Mouse (Mus musculus): Measurements from ENCODE around the gene Gng13. TPM values are rescaled to one million over a fixed set of nuclear protein-coding genes. Genes with fewer than 3 reads are reported as not detected.

Gng13 gene
- total RNA-seq, 1 experiment from 2014 or later = not detected

DNA sequence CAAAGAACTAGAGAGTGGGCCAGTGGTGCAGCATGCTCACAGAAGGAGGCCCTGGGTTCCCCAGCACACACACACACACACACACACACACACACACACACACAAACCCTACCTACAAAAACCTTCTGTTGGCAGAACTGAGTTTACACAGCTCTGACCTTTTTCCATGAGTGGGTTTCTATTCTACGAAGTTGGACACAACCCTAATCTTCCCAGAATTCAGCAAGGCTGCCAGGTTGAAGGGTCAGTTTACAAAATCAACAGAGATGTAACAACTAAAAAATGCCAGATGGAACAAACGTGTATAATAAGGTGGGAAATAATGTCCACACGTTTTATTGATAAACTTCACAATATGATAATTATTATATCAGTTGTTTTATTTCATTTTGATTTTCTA, 40.7 kb downstream of the Gng13 start:
- no peak for ATAC-seq (replicated peaks in 1 of 2; ENCODE audit: insufficient read depth in 1 of 2, low FRiP score in 2 of 2, low TSS enrichment in 1 of 2, low read depth in 1 of 2, poor library complexity in 2 of 2, severe bottlenecking in 2 of 2)

DNA sequence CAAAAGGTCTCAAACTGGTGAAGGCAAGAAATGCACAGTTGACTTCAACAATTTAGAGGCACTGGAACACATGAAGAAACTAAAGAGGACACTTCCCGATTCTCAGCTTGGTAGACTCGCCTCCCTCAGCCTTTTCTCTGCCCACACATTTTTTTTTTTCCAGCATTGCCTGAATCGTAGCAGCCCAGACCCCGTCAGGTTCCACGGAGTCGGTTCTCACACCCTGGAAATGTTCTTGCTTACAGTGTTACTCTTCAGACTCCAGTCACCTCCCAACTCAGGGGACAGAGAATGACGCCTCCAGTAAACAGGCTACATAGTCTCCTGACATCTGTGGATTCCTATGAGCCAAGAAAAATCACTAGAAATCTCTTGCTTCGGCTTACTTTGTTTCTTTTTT, 43.2 kb downstream of the Gng13 start:
- no peak for ATAC-seq (replicated peaks in 1 of 2; ENCODE audit: insufficient read depth in 1 of 2, low FRiP score in 2 of 2, low TSS enrichment in 1 of 2, low read depth in 1 of 2, poor library complexity in 2 of 2, severe bottlenecking in 2 of 2)

GRCm38 (mm10) chr17:25761561-25761970, 44.6 kb downstream of the Gng13 start:
- ATAC-seq (replicated peaks in 1 of 2; ENCODE audit: insufficient read depth in 1 of 2, low FRiP score in 2 of 2, low TSS enrichment in 1 of 2, low read depth in 1 of 2, poor library complexity in 2 of 2, severe bottlenecking in 2 of 2) = no peak

DNA sequence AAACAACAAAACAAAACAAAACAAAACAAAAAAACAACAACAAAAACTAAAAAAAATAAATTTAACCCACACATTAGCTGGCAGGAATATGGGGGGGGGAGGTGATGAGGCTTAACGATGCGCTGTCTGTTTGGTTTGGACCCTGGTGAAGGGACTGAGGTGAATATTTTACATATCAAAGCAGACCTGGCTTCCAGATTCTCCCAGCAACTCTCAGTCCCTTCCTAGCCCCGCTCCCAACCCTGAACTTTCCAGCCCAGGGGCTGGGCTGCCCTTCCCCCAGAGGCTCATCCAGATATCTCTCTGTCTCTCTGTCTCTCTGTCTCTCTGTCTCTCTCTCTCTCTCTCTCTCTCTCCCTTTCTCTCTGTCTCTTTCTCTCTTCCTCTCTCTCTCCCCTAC, 45.6 kb downstream of the Gng13 start:
- no peak for ATAC-seq (replicated peaks in 1 of 2; ENCODE audit: insufficient read depth in 1 of 2, low FRiP score in 2 of 2, low TSS enrichment in 1 of 2, low read depth in 1 of 2, poor library complexity in 2 of 2, severe bottlenecking in 2 of 2)

DNA sequence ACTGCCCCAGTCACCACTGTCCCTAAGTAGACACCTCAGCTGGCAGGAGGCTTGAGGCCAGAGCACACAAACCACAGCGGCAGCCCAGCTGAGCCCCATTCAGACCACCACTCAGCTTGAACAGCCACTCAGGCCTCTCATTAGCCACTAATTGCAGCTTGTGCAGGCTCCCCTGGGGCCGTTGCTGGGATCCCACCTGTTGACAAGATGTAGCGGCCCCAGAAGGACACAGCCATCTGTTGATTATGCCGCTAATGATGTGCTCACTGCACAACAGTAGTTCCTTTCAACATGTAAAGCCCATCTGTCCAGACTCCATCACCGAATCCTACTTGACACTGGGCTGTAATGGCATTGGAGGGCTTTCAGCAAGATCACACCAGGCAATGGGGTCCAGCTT, 48.9 kb downstream of the Gng13 start:
- ATAC-seq (replicated peaks in 1 of 2; ENCODE audit: insufficient read depth in 1 of 2, low FRiP score in 2 of 2, low TSS enrichment in 1 of 2, low read depth in 1 of 2, poor library complexity in 2 of 2, severe bottlenecking in 2 of 2) = no peak

Other genes with a start within 250 kb of the Gng13 start
- not detected in 2 replicates for gene Sstr5, start 219.9 kb upstream of the Gng13 start, total RNA-seq (2017)
- gene Sox8, start 146.5 kb upstream of the Gng13 start, total RNA-seq (2017) = not detected in 2 replicates
- gene Lmf1, start 138.1 kb upstream of the Gng13 start, total RNA-seq (2017) = 6.7 and 12.1 TPM in 2 replicates
- gene Chtf18, start 10.2 kb downstream of the Gng13 start, total RNA-seq (2017) = 11.9 and 12.8 TPM in 2 replicates
- gene Rpusd1, start 10.5 kb downstream of the Gng13 start, total RNA-seq (2017) = 1.8 and 4.6 TPM in 2 replicates
- not detected in 2 replicates for gene Mslnl, start 18.9 kb downstream of the Gng13 start, total RNA-seq (2017)
- gene Msln, start 37.2 kb downstream of the Gng13 start, total RNA-seq (2017) = not detected in 2 replicates
- gene Narfl, start 56.6 kb downstream of the Gng13 start, total RNA-seq (2017) = 13.4 and 21.5 TPM in 2 replicates
- 18.6 and 42.3 TPM in 2 replicates for gene Haghl, start 68.5 kb downstream of the Gng13 start, total RNA-seq (2017)
- 0.38 TPM in 1 of 2 replicates, not detected in the other for gene Ccdc78, start 69.4 kb downstream of the Gng13 start, total RNA-seq (2017)
- 21.1 and 33.3 TPM in 2 replicates for gene Fam173a, start 75.7 kb downstream of the Gng13 start, total RNA-seq (2017)
- gene AC134908.4, start 78.5 kb downstream of the Gng13 start, total RNA-seq (2017) = not detected in 2 replicates
- gene Metrn, start 80.0 kb downstream of the Gng13 start, total RNA-seq (2017) = 24.9 and 26.5 TPM in 2 replicates
- 0.06 TPM in 1 of 2 replicates, not detected in the other for gene Fbxl16, start 91.9 kb downstream of the Gng13 start, total RNA-seq (2017)
- 16.5 and 17.6 TPM in 2 replicates for gene Wdr24, start 106.5 kb downstream of the Gng13 start, total RNA-seq (2017)
- gene Jmjd8, start 111.7 kb downstream of the Gng13 start, total RNA-seq (2017) = 23.2 and 25.3 TPM in 2 replicates
- 79.5 and 84.8 TPM in 2 replicates for gene Stub1, start 116.2 kb downstream of the Gng13 start, total RNA-seq (2017)
- not detected in 2 replicates for gene Rhbdl1, start 120.1 kb downstream of the Gng13 start, total RNA-seq (2017)
- 1.4 TPM in 1 of 2 replicates, not detected in the other for gene Gm20683, start 124.6 kb downstream of the Gng13 start, total RNA-seq (2017)
- gene Rhot2, start 127.7 kb downstream of the Gng13 start, total RNA-seq (2017) = 24.6 and 27.1 TPM in 2 replicates
- 13.0 and 13.6 TPM in 2 replicates for gene Wdr90, start 144.3 kb downstream of the Gng13 start, total RNA-seq (2017)
- gene Mcrip2, start 151.6 kb downstream of the Gng13 start, total RNA-seq (2017) = 7.3 and 13.5 TPM in 2 replicates
- gene Mettl26, start 157.9 kb downstream of the Gng13 start, total RNA-seq (2017) = 20.1 and 35.2 TPM in 2 replicates
- 0.79 and 1.1 TPM in 2 replicates for gene Wfikkn1, start 163.7 kb downstream of the Gng13 start, total RNA-seq (2017)
- 12.3 and 17.1 TPM in 2 replicates for gene Rab40c, start 202.6 kb downstream of the Gng13 start, total RNA-seq (2017)
- gene Pigq, start 227.8 kb downstream of the Gng13 start, total RNA-seq (2017) = 33.8 and 47.5 TPM in 2 replicates
- not detected in 2 replicates for gene Nhlrc4, start 227.8 kb downstream of the Gng13 start, total RNA-seq (2017)
- gene A930017K11Rik, start 235.4 kb downstream of the Gng13 start, total RNA-seq (2017) = not detected in 2 replicates

Measured in hematopoietic stem cell, adult 5-6 weeks (primary cell).